ENCODE assay signal across 9 mouse cellular contexts in genomic region chr13:109230335-109230987, GRCm38 (mm10).
DNase-seq lines count a peak whose midpoint lies in the region; ATAC-seq and TF ChIP-seq lines count a peak whose summit lies in the region.
"Had no signal": no experiment of that assay in that cellular context is flagged by ENCODE, and none has a peak within 500 bp of the region (broad histone marks: within the 10 kb centered on the region; RNA-seq: fewer than 3 reads in every experiment).

No protein-coding gene starts in this region.

- H3K9ac ChIP-seq in heart, embryonic 15.5 days, result no peak overlapping the region
- peak overlapping the region; percentile 53; the same call in 1 of the 2 replicates for H3K9ac ChIP-seq in liver, postnatal 0 days (replicated peaks)

- H3K4me1 ChIP-seq in heart, embryonic 15.5 days (replicated peaks), result peaks cover 16% of the 10 kb centered on the region
- peaks cover 22% of the 10 kb centered on the region for H3K4me1 ChIP-seq in liver, postnatal 0 days (ENCODE audit: insufficient read depth)

- TF ChIP-seq EP300 in liver, postnatal 0 days (IDR thresholded peaks at IDR 0.05; ENCODE audit: low read depth), result no peak

- H3K36me3 ChIP-seq in heart, embryonic 15.5 days, result no peaks in the 10 kb centered on the region
- no peaks in the 10 kb centered on the region for H3K36me3 ChIP-seq in liver, postnatal 0 days (replicated peaks; ENCODE audit: insufficient read depth, low read length)

- no peak overlapping the region for H3K4me3 ChIP-seq in heart, embryonic 15.5 days
- H3K4me3 ChIP-seq in liver, postnatal 0 days (ENCODE audit: low read depth, low read length), result peak overlapping the region; percentile 44

- no peak for DNase-seq in heart, postnatal 25 days (ENCODE audit: low spot score)
- peak; percentile 43 to 45 for DNase-seq in B cell, adult 2 months
- DNase-seq in liver, postnatal 0 days, result peak; percentile 21
- DNase-seq in adrenal gland, postnatal 4 days (ENCODE audit: low spot score in 2 of 2), result no peak
- DNase-seq in left cerebral cortex, adult 18-20 months (ENCODE audit: low spot score in 2 of 2), result no peak
- DNase-seq: right cerebral cortex, adult 18-20 months had no signal

- peak overlapping the region; percentile 70; the same call in 1 of the 2 replicates for H3K4me2 ChIP-seq in heart, embryonic 15.5 days
- peak overlapping the region; percentile 75 for H3K4me2 ChIP-seq in liver, postnatal 0 days (ENCODE audit: low read depth, low read length)

- intact Hi-C loops in heart, postnatal 25 days (cut with DNase I), result loop anchor here (2.0 kb wide), 1 partner anchor 316 kb away; no protein-coding TSS in a partner anchor

- no peak for TF ChIP-seq CTCF in liver, postnatal 0 days (IDR thresholded peaks at IDR 0.05; ENCODE audit: low read depth)

- H3K27me3 ChIP-seq in heart, embryonic 15.5 days, result no peaks in the 10 kb centered on the region
- H3K27me3 ChIP-seq in liver, postnatal 0 days (ENCODE audit: insufficient read depth, low read length), result no peaks in the 10 kb centered on the region

- H3K9me3 ChIP-seq in heart, embryonic 15.5 days (replicated peaks), result no peaks in the 10 kb centered on the region
- no peaks in the 10 kb centered on the region for H3K9me3 ChIP-seq in liver, postnatal 0 days (ENCODE audit: low read length)

- no peak overlapping the region for H3K27ac ChIP-seq in heart, embryonic 15.5 days
- H3K27ac ChIP-seq in liver, postnatal 0 days (ENCODE audit: low read depth), result peak overlapping the region; percentile 34; the same call in 1 of the 2 replicates

- ATAC-seq in heart, embryonic 15.5 days (replicated peaks; ENCODE audit: insufficient number of reproducible peaks, insufficient read depth, low FRiP score, low read depth), result no peak; the same call in 1 of the 2 replicates
- peak; percentile 26 for ATAC-seq in common myeloid progenitor, adult 5-6 weeks (replicated peaks; ENCODE audit: low read depth, poor library complexity, severe bottlenecking)
- ATAC-seq in liver, postnatal 0 days, result peak; percentile 41; the same call in 1 of the 2 replicates
- no peak for ATAC-seq in monocyte, adult 5-6 weeks (replicated peaks; ENCODE audit: insufficient number of reproducible peaks, low FRiP score, low TSS enrichment, poor library complexity, severe bottlenecking)

- 56% methylated on average over 13 of the region's 13 CpGs for WGBS in heart, embryonic 15.5 days
- 17% methylated on average over 13 of the region's 13 CpGs for WGBS in liver, postnatal 0 days (ENCODE audit: insufficient replicate concordance)

Comparison
In these comparisons a context has a peak if more than half of its experiments do, and no peak if none do; other contexts are left out.
1. ATAC-seq: peak in common myeloid progenitor, adult 5-6 weeks (single experiment) and liver, postnatal 0 days (single experiment); none in heart, embryonic 15.5 days (single experiment) and monocyte, adult 5-6 weeks (single experiment).
2. DNase-seq: peak in B cell, adult 2 months (2 of 2) and liver, postnatal 0 days (single experiment); none in heart, postnatal 25 days (single experiment), adrenal gland, postnatal 4 days (0 of 2) and left cerebral cortex, adult 18-20 months (0 of 2).